Mouse (Mus musculus) small intestine, adult 2 months (tissue): ENCODE measurements at regions not wholly inside any gene's neighbourhood (a gene's known extent, or its start where the extent isn't known, plus 50 kb on each side); places are given as distances from the start of the nearest gene placed in this dataset.

ENCODE experiments used
- CTCF ChIP-seq: fragments of 200-500 bp; IDR thresholded peaks from 2 replicates; pipeline ENCODE4 v1.5.1; 2012; ENCODE audit warnings: low read depth, mild to moderate bottlenecking, control low read depth, inconsistent platforms, low read length, moderate library complexity, mixed read lengths; ENCODE audit not compliant: insufficient replicate concordance, insufficient read length; ENCODE audit errors: extremely low read depth
- POLR2A ChIP-seq: fragments of 200-500 bp; IDR thresholded peaks from 2 replicates; pipeline ENCODE4 v1.6.1; 2012; ENCODE audit warnings: low read depth, mild to moderate bottlenecking, control low read depth, inconsistent platforms, low read length, moderate library complexity

DNA sequence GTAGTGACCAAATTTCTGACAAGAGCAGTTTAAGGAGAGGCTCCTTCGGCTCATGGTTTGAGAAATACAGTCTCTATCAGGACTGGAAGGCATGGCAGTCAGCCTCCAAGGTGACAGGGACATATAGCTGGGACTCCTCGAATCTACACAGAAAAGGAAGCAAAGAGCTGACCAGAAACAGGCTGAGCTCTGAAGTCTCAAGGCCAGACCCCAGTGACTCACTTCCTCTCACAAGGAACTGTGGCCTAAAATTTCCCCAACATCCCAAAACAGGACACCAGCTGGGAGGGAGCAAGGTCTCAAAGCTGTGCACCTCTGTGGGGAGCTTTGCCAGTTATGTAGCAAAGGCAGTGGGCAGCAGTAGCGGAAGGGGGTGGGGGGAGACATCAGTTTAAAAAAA is 110.7 kb downstream of the Sox4 start:
- TF ChIP-seq POLR2A = no peak
- no peak for TF ChIP-seq CTCF
